Mouse (Mus musculus): ENCODE measurements around the gene Cryaa. TPM values are rescaled to one million over a fixed set of nuclear protein-coding genes. Genes with fewer than 3 reads are reported as not detected.

Cryaa gene
- total and polyA plus RNA-seq, 3 experiments: 0.31 TPM; not detected in 2

GRCm38 (mm10) chr17:31721637-31722036, 44.0 kb downstream of the Cryaa start:
- no peak overlapping the region for H3K9ac ChIP-seq (ENCODE audit: low read depth, low read length)
- no peak for DNase-seq
- H3K4me1 ChIP-seq (ENCODE audit: control insufficient read depth, insufficient read depth, low read length): no peaks in the 10 kb centered on the region
- no peak for TF ChIP-seq POLR2A (IDR thresholded peaks at IDR 0.05; ENCODE audit: insufficient read depth, low read depth, low read length)
- no peak for TF ChIP-seq CTCF (IDR thresholded peaks at IDR 0.05)
- no peak for TF ChIP-seq EP300 (IDR thresholded peaks at IDR 0.05; ENCODE audit: insufficient read depth, low read depth, low read length)
- no peaks in the 10 kb centered on the region for H3K27me3 ChIP-seq (ENCODE audit: control insufficient read depth, insufficient read depth, low read length)
- H3K36me3 ChIP-seq (ENCODE audit: control insufficient read depth, insufficient read depth, low read length): no peaks in the 10 kb centered on the region
- H3K4me3 ChIP-seq: no peak overlapping the region
- intact Hi-C loops (cut with DNase I): no loop called here
- H3K79me2 ChIP-seq (replicated peaks; ENCODE audit: control insufficient read depth, insufficient read depth, low read length): no peaks in the 10 kb centered on the region
- 74% methylated on average over 6 of the region's 6 CpGs for WGBS
- H3K27ac ChIP-seq: no peak overlapping the region

- no peaks in the 10 kb centered on the region for H3K79me2 ChIP-seq (replicated peaks; ENCODE audit: control insufficient read depth, insufficient read depth, low read length)
- H3K9ac ChIP-seq (ENCODE audit: low read depth, low read length): no peak overlapping the region
- intact Hi-C loops (cut with DNase I): no loop called here
- no peak for TF ChIP-seq CTCF (IDR thresholded peaks at IDR 0.05)
- no peak overlapping the region for H3K27ac ChIP-seq
- H3K27me3 ChIP-seq (ENCODE audit: control insufficient read depth, insufficient read depth, low read length): no peaks in the 10 kb centered on the region
- no peak overlapping the region for H3K4me3 ChIP-seq
- DNase-seq: no peak
- no peaks in the 10 kb centered on the region for H3K36me3 ChIP-seq (ENCODE audit: control insufficient read depth, insufficient read depth, low read length)
- H3K4me1 ChIP-seq (ENCODE audit: control insufficient read depth, insufficient read depth, low read length): peaks cover 6% of the 10 kb centered on the region
- 73% methylated on average over 6 of the region's 6 CpGs for WGBS
Measured at GRCm38 (mm10) chr17:31725366-31725765, 47.8 kb downstream of the Cryaa start.

- Histone ChIP-seq H3K27me3 (ENCODE audit: control insufficient read depth, insufficient read depth, low read length) (no peaks in the 10 kb centered on the region), H3K4me1 (ENCODE audit: control insufficient read depth, insufficient read depth, low read length) (peaks cover 6% of the 10 kb centered on the region), H3K27ac (no peak overlapping the region), H3K9ac (ENCODE audit: low read depth, low read length) (no peak overlapping the region), H3K79me2 (replicated peaks; ENCODE audit: control insufficient read depth, insufficient read depth, low read length) (no peaks in the 10 kb centered on the region), H3K4me3 (no peak overlapping the region), H3K36me3 (ENCODE audit: control insufficient read depth, insufficient read depth, low read length) (no peaks in the 10 kb centered on the region)
- WGBS: 99% methylated on average over 5 of the region's 5 CpGs
- intact Hi-C loops (cut with DNase I): no loop called here
- TF ChIP-seq EP300 (IDR thresholded peaks at IDR 0.05; ENCODE audit: insufficient read depth, low read depth, low read length) (no peak), POLR2A (IDR thresholded peaks at IDR 0.05; ENCODE audit: insufficient read depth, low read depth, low read length) (no peak), CTCF (IDR thresholded peaks at IDR 0.05) (no peak)
- DNase-seq: no peak
Measured at GRCm38 (mm10) chr17:31726216-31726615, 48.6 kb downstream of the Cryaa start.

GRCm38 (mm10) chr17:31727230-31727629, 49.6 kb downstream of the Cryaa start:
- Histone ChIP-seq H3K4me1 (ENCODE audit: control insufficient read depth, insufficient read depth, low read length) (peaks cover 6% of the 10 kb centered on the region), H3K27me3 (ENCODE audit: control insufficient read depth, insufficient read depth, low read length) (no peaks in the 10 kb centered on the region), H3K36me3 (ENCODE audit: control insufficient read depth, insufficient read depth, low read length) (no peaks in the 10 kb centered on the region), H3K27ac (peak overlapping the region; percentile 24; the same call in 1 of the 2 replicates), H3K4me3 (no peak overlapping the region), H3K79me2 (replicated peaks; ENCODE audit: control insufficient read depth, insufficient read depth, low read length) (no peaks in the 10 kb centered on the region), H3K9ac (ENCODE audit: low read depth, low read length) (no peak overlapping the region)
- TF ChIP-seq POLR2A (IDR thresholded peaks at IDR 0.05; ENCODE audit: insufficient read depth, low read depth, low read length) (no peak), EP300 (IDR thresholded peaks at IDR 0.05; ENCODE audit: insufficient read depth, low read depth, low read length) (0 out of 2 replicates have a peak, but pooled peaks have one; percentile 35), CTCF (IDR thresholded peaks at IDR 0.05) (no peak)
- WGBS: 25% methylated on average over 4 of the region's 4 CpGs
- DNase-seq: peak in 1 of 2 experiments; percentile 57
- intact Hi-C loops (cut with DNase I): no loop called here

- Histone ChIP-seq H3K36me3 (ENCODE audit: control insufficient read depth, insufficient read depth, low read length) (no peaks in the 10 kb centered on the region), H3K27me3 (ENCODE audit: control insufficient read depth, insufficient read depth, low read length) (no peaks in the 10 kb centered on the region), H3K9ac (ENCODE audit: low read depth, low read length) (no peak overlapping the region), H3K4me3 (no peak overlapping the region), H3K79me2 (replicated peaks; ENCODE audit: control insufficient read depth, insufficient read depth, low read length) (no peaks in the 10 kb centered on the region), H3K27ac (no peak overlapping the region), H3K4me1 (ENCODE audit: control insufficient read depth, insufficient read depth, low read length) (peaks cover 6% of the 10 kb centered on the region)
- intact Hi-C loops (cut with DNase I): loop anchor here (1.0 kb wide), 1 partner anchor 128 kb away; no protein-coding TSS in a partner anchor
- no peak for DNase-seq
- no peak for TF ChIP-seq POLR2A (IDR thresholded peaks at IDR 0.05; ENCODE audit: insufficient read depth, low read depth, low read length)
- TF ChIP-seq CTCF (IDR thresholded peaks at IDR 0.05): no peak
- no peak for TF ChIP-seq EP300 (IDR thresholded peaks at IDR 0.05; ENCODE audit: insufficient read depth, low read depth, low read length)
- 49% methylated on average over 4 of the region's 4 CpGs for WGBS
Measured at GRCm38 (mm10) chr17:31728043-31728442, 50.4 kb downstream of the Cryaa start.

DNA sequence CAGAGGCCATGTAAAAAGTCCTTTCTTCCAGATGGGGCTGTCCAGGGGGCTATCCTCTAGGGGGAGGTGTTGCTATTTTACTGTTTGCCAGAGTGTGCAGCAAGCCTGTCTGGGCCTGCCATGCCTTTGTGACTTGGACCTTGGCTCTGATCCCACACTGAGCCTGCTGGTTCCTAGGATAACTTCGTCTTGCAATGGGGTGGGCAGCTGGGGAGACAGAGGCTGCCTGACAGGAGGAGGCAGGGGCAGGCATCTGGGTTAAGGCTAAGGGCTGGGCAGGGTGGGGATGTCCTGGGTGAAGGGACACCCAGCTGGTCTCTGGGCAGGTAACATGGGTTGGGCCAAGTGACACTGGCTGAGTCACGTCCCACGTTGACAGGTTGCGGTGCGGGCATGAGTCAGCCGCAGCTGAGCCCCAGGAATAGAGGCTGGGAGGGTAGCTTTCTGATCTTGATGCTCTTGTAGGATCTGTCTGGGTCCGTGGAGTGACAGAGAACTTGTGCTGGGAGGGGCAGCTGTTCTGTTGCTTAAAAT, 51.4 kb downstream of the Cryaa start:
- H3K27ac ChIP-seq: no peak overlapping the region
- no peaks in the 10 kb centered on the region for H3K36me3 ChIP-seq (ENCODE audit: control insufficient read depth, insufficient read depth, low read length)
- no peak for TF ChIP-seq POLR2A (IDR thresholded peaks at IDR 0.05; ENCODE audit: insufficient read depth, low read depth, low read length)
- TF ChIP-seq CTCF (IDR thresholded peaks at IDR 0.05): peak; percentile 59
- no peak for TF ChIP-seq EP300 (IDR thresholded peaks at IDR 0.05; ENCODE audit: insufficient read depth, low read depth, low read length)
- H3K27me3 ChIP-seq (ENCODE audit: control insufficient read depth, insufficient read depth, low read length): no peaks in the 10 kb centered on the region
- H3K4me3 ChIP-seq: no peak overlapping the region
- H3K4me1 ChIP-seq (ENCODE audit: control insufficient read depth, insufficient read depth, low read length): peaks cover 6% of the 10 kb centered on the region
- H3K9ac ChIP-seq (ENCODE audit: low read depth, low read length): no peak overlapping the region
- peak; percentile 53 to 60 for DNase-seq
- intact Hi-C loops (cut with DNase I): loop anchor here (1.0 kb wide), 1 partner anchor 127 kb away; no protein-coding TSS in a partner anchor
- H3K79me2 ChIP-seq (replicated peaks; ENCODE audit: control insufficient read depth, insufficient read depth, low read length): no peaks in the 10 kb centered on the region
- 49% methylated on average over 7 of the region's 7 CpGs for WGBS

Data from heart, adult 2 months (tissue).